Mouse (Mus musculus) midbrain, embryonic 12.5 days (tissue): ENCODE results near the gene Carns1. TPM values are rescaled to one million over a fixed set of nuclear protein-coding genes. Genes with fewer than 3 reads are reported as not detected.

Experiments used
- ATAC-seq: fragments of 200-750 bp; cut with Nextera tagmentation; 2 replicates; pipeline ENCODE4 v1.8.0; 2017; ENCODE audit warnings: low read depth, moderate TSS enrichment, moderate library complexity; ENCODE audit not compliant: low FRiP score
- H3K27ac ChIP-seq: fragments of 300-500 bp; sonication (generic); replicated peaks from 2 replicates; pipeline ENCODE4 v1.5.1; 2016; ENCODE audit warnings: mild to moderate bottlenecking
- H3K27me3 ChIP-seq: fragments of 300-500 bp; sonication (generic); 2 replicates; pipeline ENCODE4 v1.6.1; 2016; ENCODE audit warnings: mild to moderate bottlenecking
- H3K36me3 ChIP-seq: fragments of 300-500 bp; sonication (generic); 2 replicates; pipeline ENCODE4 v1.6.1; 2016
- H3K4me1 ChIP-seq: fragments of 300-500 bp; sonication (generic); 2 replicates; pipeline ENCODE4 v1.6.1; 2016
- H3K4me2 ChIP-seq: fragments of 300-500 bp; sonication (generic); replicated peaks from 2 replicates; pipeline ENCODE4 v1.6.1; 2016; ENCODE audit warnings: mild to moderate bottlenecking, moderate library complexity
- H3K4me3 ChIP-seq: fragments of 300-500 bp; sonication (generic); 2 replicates; pipeline ENCODE4 v1.5.1; 2016; ENCODE audit warnings: mild to moderate bottlenecking
- H3K9ac ChIP-seq: fragments of 300-500 bp; sonication (generic); replicated peaks from 2 replicates; pipeline ENCODE4 v1.6.1; 2016; ENCODE audit warnings: mild to moderate bottlenecking, moderate library complexity
- H3K9me3 ChIP-seq: fragments of 300-500 bp; sonication (generic); 2 replicates; pipeline ENCODE4 v1.6.1; 2016; ENCODE audit warnings: mild to moderate bottlenecking
- WGBS: fragments of 180-500 bp; shearing (Covaris S2); methylation state at CpG from one replicate; pipeline ENCODE4 v1.1.7; 2016; 5-methylcytosine and 5-hydroxymethylcytosine counted together
- polyA plus RNA-seq: library from polyadenylated mRNA; unstranded; fragments of >200 nt; fragmentation: Nextera tagmentation; extraction: Ambion mirVana; gene quantifications from 2 replicates; pipeline ENCODE4 v1.2.1, GENCODE M21; 2016

Carns1 gene
- polyA plus RNA-seq, 1 experiment from 2014 or later = 4.2 TPM

DNA sequence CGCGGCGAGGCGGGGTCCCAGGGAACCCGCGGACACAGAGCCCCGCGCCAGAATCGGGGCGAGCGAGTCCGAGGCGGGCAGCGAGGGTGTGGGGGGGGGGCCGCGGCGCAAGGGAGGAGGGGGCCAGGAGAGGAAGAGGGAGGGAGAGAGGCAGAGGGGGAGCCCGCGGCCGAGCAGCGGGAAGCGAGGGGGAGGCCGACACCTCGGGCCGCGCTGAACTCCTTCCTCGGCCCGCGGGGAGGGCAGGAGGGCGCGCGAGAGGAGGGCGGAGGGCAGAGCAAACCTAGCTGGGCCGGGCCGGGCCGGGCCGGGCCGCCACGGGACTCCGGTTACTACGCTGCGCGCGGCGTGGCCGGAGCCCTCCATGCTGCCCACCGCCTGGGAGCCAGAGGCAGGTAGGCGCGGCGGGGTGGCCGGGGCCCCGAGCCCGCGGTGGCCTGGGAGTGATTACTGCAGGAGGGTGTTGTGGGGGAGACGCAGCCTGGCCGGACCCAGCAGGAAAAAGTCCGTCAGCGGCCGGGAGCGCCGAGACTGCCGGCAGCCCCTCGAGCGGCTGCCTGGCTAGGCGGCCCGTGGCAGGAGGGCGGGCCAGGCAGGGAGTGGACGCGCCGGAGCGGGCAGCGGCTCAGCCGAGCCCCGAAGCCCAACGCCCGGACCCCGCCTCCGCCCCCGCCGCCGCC, 39.6 kb upstream of the Carns1 start:
- Histone ChIP-seq H3K9ac (peak overlapping the region; percentile 72), H3K36me3 (no peaks in the 10 kb centered on the region), H3K27me3 (peaks cover 78% of the 10 kb centered on the region), H3K9me3 (no peaks in the 10 kb centered on the region), H3K4me1 (peaks cover 44% of the 10 kb centered on the region), H3K4me3 (peak overlapping the region; percentile 59), H3K4me2 (peak overlapping the region; percentile 98), H3K27ac (no peak overlapping the region)
- WGBS = under 1% methylated on average over 44 of the region's 81 CpGs
- peak; percentile 50 for ATAC-seq

GRCm38 (mm10) chr19:4214071-4214770, 38.9 kb upstream of the Carns1 start, which contains the start of the genes Clcf1 and AC109138.7:
Gene Clcf1, plus strand, starts transcription at chr19:4214238.
Gene AC109138.7, plus strand, starts transcription at chr19:4214357.
- ATAC-seq = peak; percentile 50
- WGBS = under 1% methylated on average over 44 of the region's 49 CpGs
- Histone ChIP-seq H3K27ac (no peak within 1 kb of the TSS), H3K9me3 (no peaks in the 10 kb centered on the region), H3K36me3 (no peaks in the 10 kb centered on the region), H3K4me1 (peaks cover 44% of the 10 kb centered on the region), H3K27me3 (peaks cover 74% of the 10 kb centered on the region), H3K4me2 (peak within 1 kb of the TSS; percentile 98), H3K9ac (peak within 1 kb of the TSS; percentile 72), H3K4me3 (peak within 1 kb of the TSS; percentile 59)

GRCm38 (mm10) chr19:4213524-4213974, 38.3 kb upstream of the Carns1 start:
- Histone ChIP-seq H3K4me3 (no peak overlapping the region), H3K4me2 (peak overlapping the region; percentile 98; the same call in 1 of the 2 replicates), H3K4me1 (peaks cover 44% of the 10 kb centered on the region), H3K9ac (no peak overlapping the region), H3K27me3 (peaks cover 80% of the 10 kb centered on the region), H3K36me3 (no peaks in the 10 kb centered on the region), H3K27ac (no peak overlapping the region), H3K9me3 (no peaks in the 10 kb centered on the region)
- 0 out of 2 replicates have a peak, but pooled peaks have one; percentile 32 for ATAC-seq
- 3% methylated on average over 9 of the region's 9 CpGs for WGBS

- Histone ChIP-seq H3K4me2 (no peak overlapping the region), H3K4me3 (no peak overlapping the region), H3K9me3 (no peaks in the 10 kb centered on the region), H3K9ac (no peak overlapping the region), H3K27ac (no peak overlapping the region), H3K4me1 (peaks cover 40% of the 10 kb centered on the region), H3K27me3 (peaks cover 71% of the 10 kb centered on the region), H3K36me3 (no peaks in the 10 kb centered on the region)
- WGBS = 14% methylated on average over 4 of the region's 4 CpGs
- ATAC-seq = no peak
Observed at GRCm38 (mm10) chr19:4211891-4212588, 36.8 kb upstream of the Carns1 start.

GRCm38 (mm10) chr19:4208563-4208962, 33.3 kb upstream of the Carns1 start:
- Histone ChIP-seq H3K4me1 (peaks cover 14% of the 10 kb centered on the region), H3K27me3 (peaks cover 66% of the 10 kb centered on the region), H3K9ac (no peak overlapping the region), H3K9me3 (no peaks in the 10 kb centered on the region), H3K27ac (no peak overlapping the region), H3K36me3 (no peaks in the 10 kb centered on the region), H3K4me2 (no peak overlapping the region), H3K4me3 (no peak overlapping the region)
- 62% methylated on average over 5 of the region's 5 CpGs for WGBS
- ATAC-seq = no peak

- no peak overlapping the region for H3K9ac ChIP-seq
- no peak overlapping the region for H3K4me3 ChIP-seq
- ATAC-seq = no peak
- WGBS = 0% methylated on average over 2 of the region's 2 CpGs
- no peak overlapping the region for H3K4me2 ChIP-seq
- H3K27ac ChIP-seq = no peak overlapping the region
- H3K4me1 ChIP-seq = peaks cover 5% of the 10 kb centered on the region
- H3K9me3 ChIP-seq = no peaks in the 10 kb centered on the region
- peaks cover 62% of the 10 kb centered on the region for H3K27me3 ChIP-seq
- no peaks in the 10 kb centered on the region for H3K36me3 ChIP-seq
Observed at GRCm38 (mm10) chr19:4206971-4207370, 31.7 kb upstream of the Carns1 start.

DNA sequence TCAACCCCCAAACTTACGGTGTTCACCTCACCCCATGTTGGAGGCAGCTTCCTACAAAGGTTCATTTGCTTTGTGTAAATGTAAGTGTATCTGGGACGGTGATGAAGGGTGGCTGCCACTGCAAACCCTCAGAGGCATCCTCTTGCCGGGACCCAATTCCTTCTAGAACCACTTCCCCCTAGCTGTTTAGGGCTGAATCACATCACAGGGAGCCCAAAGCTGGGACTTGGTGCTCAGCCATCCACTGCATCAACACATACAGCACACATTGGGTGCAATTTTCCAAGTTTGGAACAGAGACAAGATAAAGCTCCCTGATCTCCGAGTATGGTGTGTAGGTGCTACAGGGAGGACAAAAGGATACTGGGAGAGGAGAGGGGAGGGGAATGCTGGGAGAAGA, 29.6 kb upstream of the Carns1 start:
- H3K27me3 ChIP-seq = peaks cover 54% of the 10 kb centered on the region
- peaks cover 19% of the 10 kb centered on the region for H3K4me1 ChIP-seq
- no peak for ATAC-seq
- H3K4me2 ChIP-seq = no peak overlapping the region
- no peaks in the 10 kb centered on the region for H3K9me3 ChIP-seq
- no peak overlapping the region for H3K4me3 ChIP-seq
- no peak overlapping the region for H3K27ac ChIP-seq
- peaks cover 5% of the 10 kb centered on the region; the same call in 1 of the 2 replicates for H3K36me3 ChIP-seq
- H3K9ac ChIP-seq = no peak overlapping the region
- WGBS = 59% methylated on average over 4 of the region's 4 CpGs

DNA sequence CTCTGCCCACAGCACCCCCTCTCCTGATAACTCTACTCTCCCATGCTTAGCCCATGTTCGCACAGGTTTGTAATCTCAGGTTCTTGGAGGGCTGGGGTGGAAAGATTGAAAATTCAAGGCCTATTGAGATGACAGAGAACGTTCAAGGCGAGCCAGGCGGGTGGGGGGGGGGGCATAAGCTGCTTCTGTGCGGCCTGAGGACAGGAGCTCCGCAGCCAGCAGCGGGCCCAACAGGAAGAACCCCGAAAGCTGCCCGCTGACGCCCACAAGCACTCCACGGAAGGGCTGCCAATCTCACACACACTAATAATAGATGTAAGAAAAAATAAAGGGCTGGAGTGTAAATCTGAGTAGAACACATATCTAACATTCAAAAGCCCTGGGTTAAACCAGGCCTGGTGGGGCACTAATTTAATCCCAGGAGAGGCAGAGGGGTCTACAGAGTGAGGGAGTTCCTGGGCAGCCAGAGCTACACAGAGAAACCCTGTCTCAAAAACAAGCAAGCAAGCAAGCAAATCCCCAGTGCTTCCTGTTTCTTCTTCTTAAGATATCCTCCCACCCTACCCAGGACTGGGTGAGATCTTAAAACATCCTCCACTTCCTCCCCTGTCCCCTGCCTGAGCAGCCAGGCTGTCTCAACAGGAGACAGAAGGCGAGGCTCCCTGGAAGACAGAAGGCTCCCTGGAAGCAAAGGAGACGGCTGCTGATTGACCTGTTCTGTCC, 28.5 kb upstream of the Carns1 start:
- no peaks in the 10 kb centered on the region for H3K9me3 ChIP-seq
- no peak overlapping the region for H3K4me3 ChIP-seq
- H3K4me2 ChIP-seq = no peak overlapping the region
- no peak overlapping the region for H3K9ac ChIP-seq
- whole genome bisulfite sequencing = 69% methylated on average over 13 of the region's 13 CpGs
- peaks cover 48% of the 10 kb centered on the region for H3K27me3 ChIP-seq
- H3K36me3 ChIP-seq = peaks cover 7% of the 10 kb centered on the region
- no peak overlapping the region for H3K27ac ChIP-seq
- peaks cover 20% of the 10 kb centered on the region for H3K4me1 ChIP-seq
- ATAC-seq = no peak

- Histone ChIP-seq H3K9ac (no peak overlapping the region), H3K4me1 (peaks cover 20% of the 10 kb centered on the region), H3K4me2 (no peak overlapping the region), H3K9me3 (no peaks in the 10 kb centered on the region), H3K27me3 (peaks cover 44% of the 10 kb centered on the region), H3K27ac (no peak overlapping the region), H3K4me3 (no peak overlapping the region), H3K36me3 (peaks cover 7% of the 10 kb centered on the region)
- no peak for ATAC-seq
- WGBS = 70% methylated on average over 3 of the region's 3 CpGs
Observed at GRCm38 (mm10) chr19:4203148-4203547, 27.9 kb upstream of the Carns1 start.

GRCm38 (mm10) chr19:4202149-4202548, 26.9 kb upstream of the Carns1 start:
- ATAC-seq = no peak
- Histone ChIP-seq H3K9me3 (no peaks in the 10 kb centered on the region), H3K4me2 (peak overlapping the region; percentile 87), H3K27ac (no peak overlapping the region), H3K36me3 (peaks cover 16% of the 10 kb centered on the region), H3K4me1 (peaks cover 20% of the 10 kb centered on the region), H3K4me3 (peak overlapping the region; percentile 64), H3K9ac (peak overlapping the region; percentile 65), H3K27me3 (peaks cover 41% of the 10 kb centered on the region)
- WGBS = 38% methylated on average over 7 of the region's 7 CpGs

GRCm38 (mm10) chr19:4201291-4201909, 26.1 kb upstream of the Carns1 start, which contains the start of gene Rad9a:
Gene Rad9a, minus strand, starts transcription at chr19:4201662.
- Histone ChIP-seq H3K27me3 (peaks cover 37% of the 10 kb centered on the region), H3K36me3 (peaks cover 23% of the 10 kb centered on the region), H3K9me3 (no peaks in the 10 kb centered on the region), H3K4me3 (peak within 1 kb of the TSS; percentile 64), H3K9ac (peak within 1 kb of the TSS; percentile 72), H3K27ac (peak within 1 kb of the TSS; percentile 22; the same call in 1 of the 2 replicates), H3K4me1 (peaks cover 25% of the 10 kb centered on the region), H3K4me2 (peak within 1 kb of the TSS; percentile 87)
- under 1% methylated on average over 34 of the region's 34 CpGs for WGBS
- peak; percentile 88 for ATAC-seq
